Mouse (Mus musculus): ENCODE data around the gene Znhit2.

DNA sequence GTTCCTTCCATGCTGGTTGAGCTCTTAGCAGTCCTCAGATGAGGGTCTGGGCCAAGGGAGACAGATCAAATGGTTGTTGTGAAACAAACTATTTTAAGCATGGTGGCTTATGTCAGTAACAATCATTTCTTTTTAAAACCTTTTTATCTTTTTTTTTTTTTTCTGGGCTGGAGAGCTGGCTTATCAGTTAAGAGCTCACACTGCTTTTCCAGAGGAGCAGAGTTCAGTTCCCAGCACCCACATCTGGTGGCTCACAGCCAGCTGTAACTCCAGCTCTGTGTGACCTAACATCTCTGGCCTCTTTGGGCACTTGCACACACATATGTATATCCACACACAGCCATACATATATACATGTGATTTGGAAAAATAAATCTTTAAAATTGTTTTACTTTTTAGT, 23.3 kb upstream of the Znhit2 start:
- no peak for TF ChIP-seq CTCF (IDR thresholded peaks at IDR 0.05)
- no peak for TF ChIP-seq EP300 (IDR thresholded peaks at IDR 0.05)

Measured in lung, postnatal 0 days (tissue).